10 mouse cellular contexts compared by ENCODE assay signal in the genomic region with DNA sequence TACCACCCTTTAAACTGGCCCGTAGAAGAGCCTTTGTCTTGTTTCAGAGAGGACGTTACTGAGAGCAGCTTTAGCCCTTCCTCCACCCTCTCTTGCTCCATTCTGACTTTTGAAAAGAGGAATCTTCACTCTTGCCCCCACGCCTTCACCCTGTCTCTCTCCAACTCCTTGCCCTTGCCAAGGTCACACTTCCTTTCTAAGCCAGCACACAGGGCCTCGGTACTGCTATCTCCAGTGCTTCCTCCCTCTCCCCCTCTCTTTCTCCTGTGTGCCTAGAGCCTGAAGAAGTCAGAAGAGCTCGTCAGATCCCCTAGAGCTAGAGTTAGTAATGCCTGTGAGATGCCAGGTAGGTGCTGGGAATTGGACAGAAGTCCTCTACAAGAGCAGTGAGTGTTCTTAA. TPM values are rescaled to one million over a fixed set of nuclear protein-coding genes. Genes with fewer than 3 reads are reported as not detected.
DNase-seq lines count a peak whose midpoint lies in the region; ATAC-seq and TF ChIP-seq lines count a peak whose summit lies in the region.
"Had no signal": no experiment of that assay in that cellular context is flagged by ENCODE, and none has a peak within 500 bp of the region (broad histone marks: within the 10 kb centered on the region; RNA-seq: fewer than 3 reads in every experiment).

No protein-coding gene starts in this region.

- TF ChIP-seq CTCF in liver, adult 2 months (IDR thresholded peaks at IDR 0.05; ENCODE audit: low read depth, low read length): no peak
- no peak for TF ChIP-seq CTCF in bone marrow, adult 2 months (IDR thresholded peaks at IDR 0.05; ENCODE audit: control insufficient read depth, insufficient read depth, low read length)

- no peak overlapping the region for H3K9ac ChIP-seq in forebrain, embryonic 14.5 days (ENCODE audit: low read length)
- no peak overlapping the region for H3K9ac ChIP-seq in liver, adult 2 months (ENCODE audit: low read depth, low read length)

- no peak overlapping the region for H3K27ac ChIP-seq in forebrain, embryonic 10.5 days
- no peak overlapping the region for H3K27ac ChIP-seq in forebrain, embryonic 14.5 days (ENCODE audit: low read depth, low read length)
- peak overlapping the region; percentile 34 for H3K27ac ChIP-seq in liver, adult 2 months (replicated peaks; ENCODE audit: insufficient read depth, low read depth, low read length)
- peak overlapping the region; percentile 70 for H3K27ac ChIP-seq in bone marrow, adult 2 months (ENCODE audit: control insufficient read depth, insufficient read depth, low read depth, low read length, poor library complexity)
- peak overlapping the region; percentile 97 for H3K27ac ChIP-seq in macrophage

- H3K4me1 ChIP-seq in forebrain, embryonic 10.5 days: peaks cover 21% of the 10 kb centered on the region
- H3K4me1 ChIP-seq in forebrain, embryonic 14.5 days (ENCODE audit: control insufficient read depth, insufficient read depth, low read length): peaks cover 14% of the 10 kb centered on the region
- H3K4me1 ChIP-seq in liver, adult 2 months (ENCODE audit: control insufficient read depth, insufficient read depth, low read length): peaks cover 14% of the 10 kb centered on the region
- peaks cover 6% of the 10 kb centered on the region; the same call in 1 of the 2 replicates for H3K4me1 ChIP-seq in bone marrow, adult 2 months (ENCODE audit: control insufficient read depth, insufficient read depth, low read length)

- 80% methylated on average over 5 of the region's 5 CpGs for WGBS in forebrain, embryonic 10.5 days
- 81% methylated on average over 5 of the region's 5 CpGs for WGBS in forebrain, embryonic 14.5 days
- WGBS in liver, adult 2 months: 83% methylated on average over 5 of the region's 5 CpGs
- WGBS in bone marrow, adult 2 months: 37% methylated on average over 5 of the region's 5 CpGs
- 10% methylated on average over 3 of the region's 5 CpGs for WGBS in macrophage (ENCODE audit: missing documents)

- no peak for TF ChIP-seq POLR2A in liver, adult 2 months (IDR thresholded peaks at IDR 0.05; ENCODE audit: extremely low read depth, insufficient read depth, low read length)
- TF ChIP-seq POLR2A in bone marrow, adult 2 months (IDR thresholded peaks at IDR 0.05; ENCODE audit: borderline replicate concordance, control insufficient read depth, low read depth, low read length): no peak

- peaks cover 14% of the 10 kb centered on the region for H3K79me2 ChIP-seq in liver, adult 2 months (ENCODE audit: control insufficient read depth, insufficient read depth, low read length)
- peaks cover 43% of the 10 kb centered on the region for H3K79me2 ChIP-seq in macrophage (ENCODE audit: inconsistent target)

- peaks cover 19% of the 10 kb centered on the region for H3K36me3 ChIP-seq in forebrain, embryonic 10.5 days (replicated peaks)
- peaks cover 16% of the 10 kb centered on the region for H3K36me3 ChIP-seq in forebrain, embryonic 14.5 days (ENCODE audit: control insufficient read depth, insufficient read depth, low read length)
- H3K36me3 ChIP-seq in liver, adult 2 months (ENCODE audit: control insufficient read depth, insufficient read depth, low read length): peaks cover 8% of the 10 kb centered on the region; the same call in 1 of the 2 replicates
- peaks cover 12% of the 10 kb centered on the region; the same call in 1 of the 2 replicates for H3K36me3 ChIP-seq in macrophage (ENCODE audit: inconsistent target)

- no peak for ATAC-seq in forebrain, embryonic 14.5 days

- no peak overlapping the region for H3K4me2 ChIP-seq in forebrain, embryonic 14.5 days (ENCODE audit: low read length)

- peak overlapping the region; percentile 96; the same call in 1 of the 2 replicates for H3K4me3 ChIP-seq in forebrain, embryonic 10.5 days
- no peak overlapping the region for H3K4me3 ChIP-seq in forebrain, embryonic 14.5 days (ENCODE audit: low read depth, low read length)
- H3K4me3 ChIP-seq in liver, adult 2 months (ENCODE audit: insufficient read depth, low read depth, low read length): no peak overlapping the region
- no peak overlapping the region for H3K4me3 ChIP-seq in bone marrow, adult 2 months (replicated peaks; ENCODE audit: control insufficient read depth, low read depth, low read length)
- peak overlapping the region; percentile 94 for H3K4me3 ChIP-seq in macrophage (ENCODE audit: inconsistent target)

- no peak for DNase-seq in forebrain, embryonic 10.5 days (ENCODE audit: extremely low spot score, low spot score)
- no peak for DNase-seq in forebrain, embryonic 14.5 days (ENCODE audit: low spot score)
- no peak for DNase-seq in liver, adult 2 months (ENCODE audit: extremely low read depth, low read depth, low spot score)
- DNase-seq in liver: no peak
- no peak for DNase-seq in layer of hippocampus, postnatal 10 days (ENCODE audit: low spot score in 2 of 2)
- DNase-seq in natural killer cell, adult 2 months (ENCODE audit: low spot score in 2 of 2): no peak
- DNase-seq: kidney, postnatal 10 days; left cerebral cortex, postnatal 4 days had no signal

- H3K9me3 ChIP-seq in forebrain, embryonic 10.5 days: no peaks in the 10 kb centered on the region
- no peaks in the 10 kb centered on the region for H3K9me3 ChIP-seq in forebrain, embryonic 14.5 days (replicated peaks; ENCODE audit: control insufficient read depth, low read length)

- no peaks in the 10 kb centered on the region for H3K27me3 ChIP-seq in forebrain, embryonic 10.5 days (ENCODE audit: poor library complexity, severe bottlenecking)
- H3K27me3 ChIP-seq in forebrain, embryonic 14.5 days (replicated peaks; ENCODE audit: control insufficient read depth, insufficient read depth, low read length): no peaks in the 10 kb centered on the region
- H3K27me3 ChIP-seq in liver, adult 2 months (ENCODE audit: control insufficient read depth, insufficient read depth, low read length): no peaks in the 10 kb centered on the region

RNA-seq across cellular contexts. Expression of a gene that starts 1.2 kb away (rescaled TPM):
- polyA plus RNA-seq in forebrain, embryonic 10.5 days (2016; fragmentation: Nextera tagmentation; extraction: Ambion mirVana): 419 and 421 TPM in 2 replicates
- 1,021 and 1,033 TPM in 2 replicates for polyA plus RNA-seq in forebrain, embryonic 14.5 days (2014; fragmentation: Nextera tagmentation; extraction: Ambion mirVana)
- total RNA-seq in liver, adult 2 months (2014; rRNA removed): 40.0 and 68.4 TPM in 2 replicates
- polyA plus RNA-seq in liver, adult 2 months (2012; rRNA removed): 625 and 644 TPM in 2 replicates
- 159 and 256 TPM in 2 replicates for polyA plus RNA-seq in bone marrow, adult 2 months (2011; ENCODE audit: insufficient read depth, insufficient read length, low replicate concordance, missing spikeins)
- total RNA-seq in macrophage (2018; cell fraction: chromatin; rRNA removed): 100 to 1,000 TPM; 138 to 505 (median 301) TPM
- total RNA-seq in macrophage (2018; cell fraction: cytosol; rRNA removed): 1,000 to 10,000 TPM; 1,805 to 2,723 (median 2,167) TPM
- total RNA-seq in macrophage (2018; cell fraction: nucleus; rRNA removed): 1,000 to 10,000 TPM in 4 of 26 experiments, 100 to 1,000 TPM in 22; 281 to 1,066 (median 916) TPM
- polyA plus RNA-seq in macrophage (2018): 1,634 to 2,526 TPM (median 2,187 TPM) in 3 replicates
- total RNA-seq in layer of hippocampus, postnatal 10 days (2021): 1,000 to 10,000 TPM; 1,281 to 1,362 TPM

RNA-seq across cellular contexts. Expression of a gene that starts 7.2 kb away (rescaled TPM):
- 40.2 and 44.7 TPM in 2 replicates for polyA plus RNA-seq in forebrain, embryonic 10.5 days (2016; fragmentation: Nextera tagmentation; extraction: Ambion mirVana)
- polyA plus RNA-seq in forebrain, embryonic 14.5 days (2014; fragmentation: Nextera tagmentation; extraction: Ambion mirVana): 28.4 and 29.6 TPM in 2 replicates
- 19.3 and 23.8 TPM in 2 replicates for total RNA-seq in liver, adult 2 months (2014; rRNA removed)
- 26.7 and 35.4 TPM in 2 replicates for polyA plus RNA-seq in liver, adult 2 months (2012; rRNA removed)
- 24.9 and 57.8 TPM in 2 replicates for polyA plus RNA-seq in bone marrow, adult 2 months (2011; ENCODE audit: insufficient read depth, insufficient read length, low replicate concordance, missing spikeins)
- 100 to 1,000 TPM in 20 of 26 experiments, 10 to 100 TPM in 6; 60.5 to 540 (median 175) TPM for total RNA-seq in macrophage (2018; cell fraction: chromatin; rRNA removed)
- total RNA-seq in macrophage (2018; cell fraction: cytosol; rRNA removed): 100 to 1,000 TPM; 135 to 212 (median 181) TPM
- 100 to 1,000 TPM in 19 of 26 experiments, 10 to 100 TPM in 7; 73.3 to 325 (median 152) TPM for total RNA-seq in macrophage (2018; cell fraction: nucleus; rRNA removed)
- 69.2 to 101 TPM (median 69.2 TPM) in 3 replicates for polyA plus RNA-seq in macrophage (2018)
- 10 to 100 TPM; 33.8 to 40.1 TPM for total RNA-seq in layer of hippocampus, postnatal 10 days (2021)

RNA-seq across cellular contexts. Expression of a gene that starts 20.0 kb away (rescaled TPM):
- 32.6 and 34.3 TPM in 2 replicates for polyA plus RNA-seq in forebrain, embryonic 10.5 days (2016; fragmentation: Nextera tagmentation; extraction: Ambion mirVana)
- 42.6 and 59.0 TPM in 2 replicates for polyA plus RNA-seq in forebrain, embryonic 14.5 days (2014; fragmentation: Nextera tagmentation; extraction: Ambion mirVana)
- 19.7 and 23.6 TPM in 2 replicates for total RNA-seq in liver, adult 2 months (2014; rRNA removed)
- 8.6 and 10.2 TPM in 2 replicates for polyA plus RNA-seq in liver, adult 2 months (2012; rRNA removed)
- 15.7 and 18.7 TPM in 2 replicates for polyA plus RNA-seq in bone marrow, adult 2 months (2011; ENCODE audit: insufficient read depth, insufficient read length, low replicate concordance, missing spikeins)
- total RNA-seq in macrophage (2018; cell fraction: chromatin; rRNA removed): 100 to 1,000 TPM in 14 of 26 experiments, 10 to 100 TPM in 12; 59.3 to 214 (median 102) TPM
- total RNA-seq in macrophage (2018; cell fraction: cytosol; rRNA removed): 10 to 100 TPM; 21.3 to 35.4 (median 27.4) TPM
- 100 to 1,000 TPM in 7 of 26 experiments, 10 to 100 TPM in 19; 40.0 to 122 (median 62.9) TPM for total RNA-seq in macrophage (2018; cell fraction: nucleus; rRNA removed)
- 10.4 to 18.5 TPM (median 17.4 TPM) in 3 replicates for polyA plus RNA-seq in macrophage (2018)
- 10 to 100 TPM; 78.4 to 90.2 TPM for total RNA-seq in layer of hippocampus, postnatal 10 days (2021)

RNA-seq across cellular contexts. Expression of a gene that starts 34.6 kb away (rescaled TPM):
- polyA plus RNA-seq in forebrain, embryonic 10.5 days (2016; fragmentation: Nextera tagmentation; extraction: Ambion mirVana): 6.8 and 7.5 TPM in 2 replicates
- polyA plus RNA-seq in forebrain, embryonic 14.5 days (2014; fragmentation: Nextera tagmentation; extraction: Ambion mirVana): 10.5 and 15.0 TPM in 2 replicates
- total RNA-seq in liver, adult 2 months (2014; rRNA removed): 13.3 and 22.2 TPM in 2 replicates
- polyA plus RNA-seq in liver, adult 2 months (2012; rRNA removed): 23.6 and 31.5 TPM in 2 replicates
- 4.2 and 10.6 TPM in 2 replicates for polyA plus RNA-seq in bone marrow, adult 2 months (2011; ENCODE audit: insufficient read depth, insufficient read length, low replicate concordance, missing spikeins)
- total RNA-seq in macrophage (2018; cell fraction: chromatin; rRNA removed): 100 to 1,000 TPM in 2 of 26 experiments, 10 to 100 TPM in 24; 25.7 to 129 (median 59.8) TPM
- 10 to 100 TPM in 12 of 26 experiments, 1 to 10 TPM in 14; 4.8 to 15.0 (median 9.2) TPM for total RNA-seq in macrophage (2018; cell fraction: cytosol; rRNA removed)
- 10 to 100 TPM; 17.0 to 91.0 (median 36.6) TPM for total RNA-seq in macrophage (2018; cell fraction: nucleus; rRNA removed)
- 8.4 to 12.8 TPM (median 8.5 TPM) in 3 replicates for polyA plus RNA-seq in macrophage (2018)
- 10 to 100 TPM; 77.7 to 87.8 TPM for total RNA-seq in layer of hippocampus, postnatal 10 days (2021)

RNA-seq across cellular contexts. Expression of a gene that starts 38.6 kb away (rescaled TPM):
- 2.3 and 2.9 TPM in 2 replicates for polyA plus RNA-seq in forebrain, embryonic 10.5 days (2016; fragmentation: Nextera tagmentation; extraction: Ambion mirVana)
- 2.6 and 3.0 TPM in 2 replicates for polyA plus RNA-seq in forebrain, embryonic 14.5 days (2014; fragmentation: Nextera tagmentation; extraction: Ambion mirVana)
- total RNA-seq in liver, adult 2 months (2014; rRNA removed): 2.3 and 2.8 TPM in 2 replicates
- 7.4 and 7.8 TPM in 2 replicates for polyA plus RNA-seq in liver, adult 2 months (2012; rRNA removed)
- 0.27 and 0.37 TPM in 2 replicates for polyA plus RNA-seq in bone marrow, adult 2 months (2011; ENCODE audit: insufficient read depth, insufficient read length, low replicate concordance, missing spikeins)
- total RNA-seq in macrophage (2018; cell fraction: chromatin; rRNA removed): 1 to 10 TPM in 23 of 26 experiments, under 1 TPM in 3; 0.81 to 4.1 (median 1.5) TPM
- under 1 TPM in 20 of 26 experiments, not detected in 6; 0.03 to 0.24 (median 0.09) TPM for total RNA-seq in macrophage (2018; cell fraction: cytosol; rRNA removed)
- 1 to 10 TPM in 14 of 26 experiments, under 1 TPM in 12; 0.27 to 3.3 (median 1.0) TPM for total RNA-seq in macrophage (2018; cell fraction: nucleus; rRNA removed)
- 0.05 to 0.09 TPM in 2 of 3 replicates, not detected in the other for polyA plus RNA-seq in macrophage (2018)
- 10 to 100 TPM; 13.5 to 14.4 TPM for total RNA-seq in layer of hippocampus, postnatal 10 days (2021)

Comparison
In these comparisons a context has a peak if more than half of its experiments do, and no peak if none do; other contexts are left out.
1. H3K4me3 ChIP-seq: peak in forebrain, embryonic 10.5 days (single experiment) and macrophage (single experiment); none in forebrain, embryonic 14.5 days (single experiment), liver, adult 2 months (single experiment) and bone marrow, adult 2 months (single experiment).
2. H3K27ac ChIP-seq: peak in liver, adult 2 months (single experiment), bone marrow, adult 2 months (single experiment) and macrophage (single experiment); none in forebrain, embryonic 10.5 days (single experiment) and forebrain, embryonic 14.5 days (single experiment).